Mouse (Mus musculus) liver, embryonic 14.5 days (tissue): Measurements from ENCODE around the gene Syce3. TPM values are rescaled to one million over a fixed set of nuclear protein-coding genes. Genes with fewer than 3 reads are reported as not detected.
A peak's percentile ranks its signal among the peaks of the same experiment; 100 is the strongest.

Experiments
- ATAC-seq: fragments of 200-750 bp; cut with Nextera tagmentation; 2 replicates; pipeline ENCODE4 v1.8.0; 2017; ENCODE audit warnings: moderate number of reproducible peaks, mild to moderate bottlenecking, moderate library complexity; ENCODE audit not compliant: insufficient read depth
- DNase-seq, 3 experiments: peaks; one replicate each; pipeline ENCODE4 v3.0.0-alpha.2; 2012 to 2013; ENCODE audit warnings: low read depth in 3 of 3, low spot score in 3 of 3
- H3K27ac ChIP-seq: fragments of 300-500 bp; sonication (generic); 2 replicates; pipeline ENCODE4 v1.5.1; 2014; ENCODE audit warnings: moderate library complexity, mild to moderate bottlenecking, control low read depth, inconsistent platforms
- H3K27me3 ChIP-seq: fragments of 300-500 bp; sonication (generic); 2 replicates; pipeline ENCODE4 v1.6.1; 2014; ENCODE audit warnings: mild to moderate bottlenecking, low read length, moderate library complexity; ENCODE audit not compliant: control insufficient read depth, insufficient read depth
- H3K36me3 ChIP-seq: fragments of 300-500 bp; sonication (generic); replicated peaks from 2 replicates; pipeline ENCODE4 v1.6.1; 2014; ENCODE audit warnings: low read depth; ENCODE audit not compliant: control insufficient read depth, insufficient read depth
- H3K4me1 ChIP-seq, 2 experiments: fragments of 200-500 bp in 1 of 2; fragments of 300-500 bp in 1 of 2; sonication (generic) in 1 of 2; replicated peaks; 2 replicates each; pipeline ENCODE4 v1.6.1; 2012 to 2014; ENCODE audit warnings: antibody characterized with exemption in 1 of 2, inconsistent platforms in 1 of 2, low read length in 1 of 2; ENCODE audit not compliant: control insufficient read depth in 2 of 2, insufficient read depth in 2 of 2
- H3K4me2 ChIP-seq: fragments of 300-500 bp; sonication (generic); 2 replicates; pipeline ENCODE4 v1.6.1; 2014; ENCODE audit warnings: low read depth, mild to moderate bottlenecking, control low read depth, moderate library complexity
- H3K4me3 ChIP-seq, 2 experiments: fragments of 200-500 bp in 1 of 2; fragments of 300-500 bp in 1 of 2; sonication (generic) in 1 of 2; 2 replicates each; pipeline ENCODE4 v1.5.1; 2012 to 2014; ENCODE audit warnings: low read depth in 2 of 2, low read length in 2 of 2, mild to moderate bottlenecking in 2 of 2, control low read depth in 1 of 2, inconsistent platforms in 1 of 2, moderate library complexity in 1 of 2; ENCODE audit not compliant: insufficient read depth in 1 of 2
- H3K9ac ChIP-seq: fragments of 300-500 bp; sonication (generic); replicated peaks from 2 replicates; pipeline ENCODE4 v1.6.1; 2014; ENCODE audit warnings: mild to moderate bottlenecking, control low read depth, moderate library complexity
- H3K9me3 ChIP-seq: fragments of 300-500 bp; sonication (generic); 2 replicates; pipeline ENCODE4 v1.6.1; 2016; ENCODE audit warnings: low read length, mixed read lengths; ENCODE audit not compliant: control insufficient read depth
- CTCF ChIP-seq: IDR thresholded peaks from 2 replicates; pipeline ENCODE4 v1.5.1; 2016; ENCODE audit warnings: antibody characterized with exemption, low read depth, control low read depth
- EP300 ChIP-seq: IDR thresholded peaks from 2 replicates; pipeline ENCODE4 v1.6.1; 2016; ENCODE audit warnings: antibody characterized with exemption, low read depth
- WGBS: fragments of 180-500 bp; shearing (Covaris S2); extraction: QIAGEN DNeasy Blood & Tissue Kit; methylation state at CpG from one replicate; pipeline ENCODE4 v1.1.7; 2014; ENCODE audit not compliant: insufficient replicate concordance; 5-methylcytosine and 5-hydroxymethylcytosine counted together
- polyA plus RNA-seq, 2 experiments: library from polyadenylated mRNA; depleted of rRNA in 1 of 2; stranded (reverse) in 1 of 2; unstranded in 1 of 2; fragments of >200 nt; fragmentation: Nextera tagmentation in 1 of 2; extraction: Ambion mirVana in 1 of 2; gene quantifications; 2 replicates each; pipeline versions ENCODE4 v1.2.1 to v1.2.3; 2012 to 2014

Syce3 gene
- polyA plus RNA-seq, 2 experiments = not detected

GRCm38 (mm10) chr15:89425711-89426121 is 15.4 kb upstream of the Syce3 start, which contains the start of gene Cpt1b:
Cpt1b (minus strand) TSS chr15:89425863.
- TF ChIP-seq EP300 (no peak), CTCF (no peak)
- Histone ChIP-seq H3K4me3 (peak within 1 kb of the TSS in 1 of 2 experiments; percentile 21; a peak in 1 of 4 replicates), H3K9me3 (no peaks in the 10 kb centered on the region), H3K27me3 (no peaks in the 10 kb centered on the region), H3K36me3 (no peaks in the 10 kb centered on the region; the same call in 1 of the 2 replicates), H3K4me1 (peaks cover 3 to 10% of the 10 kb centered on the region in 2 experiments; a peak in 3 of 4 replicates), H3K4me2 (peak within 1 kb of the TSS; percentile 32; the same call in 1 of the 2 replicates), H3K27ac (no peak within 1 kb of the TSS), H3K9ac (no peak within 1 kb of the TSS)
- WGBS = 66% methylated on average over 6 of the region's 6 CpGs
- no peak for DNase-seq
- ATAC-seq = no peak

GRCm38 (mm10) chr15:89424621-89425020 is 14.3 kb upstream of the Syce3 start:
- Histone ChIP-seq H3K9me3 (no peaks in the 10 kb centered on the region), H3K9ac (no peak overlapping the region), H3K4me1 (peaks cover 3 to 7% of the 10 kb centered on the region in 2 experiments; a peak in 2 of 4 replicates), H3K27ac (no peak overlapping the region), H3K4me2 (no peak overlapping the region), H3K27me3 (no peaks in the 10 kb centered on the region), H3K4me3 (no peak overlapping the region), H3K36me3 (no peaks in the 10 kb centered on the region; the same call in 1 of the 2 replicates)
- no peak for ATAC-seq
- 74% methylated on average over 8 of the region's 8 CpGs for WGBS
- DNase-seq = no peak
- TF ChIP-seq CTCF = no peak
- TF ChIP-seq EP300 = no peak

- Histone ChIP-seq H3K4me3 (no peak overlapping the region), H3K4me1 (0 out of 4 replicates have a peak, but pooled peaks cover 0 to 4% of the 10 kb centered on the region in 2 experiments), H3K4me2 (no peak overlapping the region), H3K27me3 (no peaks in the 10 kb centered on the region), H3K9ac (no peak overlapping the region), H3K9me3 (no peaks in the 10 kb centered on the region), H3K27ac (no peak overlapping the region), H3K36me3 (no peaks in the 10 kb centered on the region; the same call in 1 of the 2 replicates)
- WGBS = 85% methylated on average over 9 of the region's 9 CpGs
- DNase-seq (no peak), ATAC-seq (no peak)
- no peak for TF ChIP-seq CTCF
- TF ChIP-seq EP300 = no peak
Observed at GRCm38 (mm10) chr15:89421938-89422337, 11.6 kb upstream of the Syce3 start.

GRCm38 (mm10) chr15:89415282-89415681 is 5.0 kb upstream of the Syce3 start:
- H3K4me1 ChIP-seq = no peaks in the 10 kb centered on the region
- 65% methylated on average over 8 of the region's 8 CpGs for WGBS
- H3K27ac ChIP-seq = no peak overlapping the region
- H3K4me3 ChIP-seq = no peak overlapping the region
- H3K27me3 ChIP-seq = no peaks in the 10 kb centered on the region
- TF ChIP-seq EP300 (no peak), CTCF (no peak)
- H3K36me3 ChIP-seq = no peaks in the 10 kb centered on the region
- no peak for DNase-seq
- no peak overlapping the region for H3K4me2 ChIP-seq
- H3K9me3 ChIP-seq = no peaks in the 10 kb centered on the region
- no peak overlapping the region for H3K9ac ChIP-seq
- ATAC-seq = no peak

- H3K4me2 ChIP-seq = no peak overlapping the region
- ATAC-seq = no peak
- TF ChIP-seq CTCF = no peak
- TF ChIP-seq EP300 = no peak
Observed at GRCm38 (mm10) chr15:89406691-89407090, 3.6 kb downstream of the Syce3 start.

More at GRCm38 (mm10) chr15:89406691-89407090, 3.6 kb downstream of the Syce3 start:
- no peak overlapping the region for H3K4me3 ChIP-seq
- H3K27me3 ChIP-seq = no peaks in the 10 kb centered on the region
- DNase-seq = no peak
- no peaks in the 10 kb centered on the region for H3K36me3 ChIP-seq
- no peaks in the 10 kb centered on the region for H3K4me1 ChIP-seq
- no peak overlapping the region for H3K27ac ChIP-seq
- H3K9me3 ChIP-seq = no peaks in the 10 kb centered on the region
- no peak overlapping the region for H3K9ac ChIP-seq
